Mouse (Mus musculus) kidney, embryonic 14.5 days (tissue): ENCODE results near the gene Dlgap3. TPM values are rescaled to one million over a fixed set of nuclear protein-coding genes. Genes with fewer than 3 reads are reported as not detected.

Experiments
- ATAC-seq: fragments of 200-750 bp; cut with Nextera tagmentation; 2 replicates; pipeline ENCODE4 v1.8.0; 2017; ENCODE audit warnings: moderate number of reproducible peaks, mild to moderate bottlenecking, moderate TSS enrichment, moderate library complexity; ENCODE audit not compliant: low FRiP score, low TSS enrichment
- H3K27ac ChIP-seq: fragments of 300-500 bp; sonication (generic); 2 replicates; pipeline ENCODE4 v1.5.1; 2014; ENCODE audit warnings: low read depth, mild to moderate bottlenecking, low read length, moderate library complexity, mixed read lengths
- H3K27me3 ChIP-seq: fragments of 300-500 bp; sonication (generic); 2 replicates; pipeline ENCODE4 v1.6.1; 2014; ENCODE audit warnings: mild to moderate bottlenecking, low read length; ENCODE audit not compliant: control insufficient read depth, insufficient read depth
- H3K36me3 ChIP-seq: fragments of 300-500 bp; sonication (generic); 2 replicates; pipeline ENCODE4 v1.6.1; 2014; ENCODE audit warnings: low read length, mixed read lengths; ENCODE audit not compliant: control insufficient read depth, insufficient read depth
- H3K4me1 ChIP-seq: fragments of 300-500 bp; sonication (generic); 2 replicates; pipeline ENCODE4 v1.6.1; 2014; ENCODE audit warnings: low read length, mixed read lengths; ENCODE audit not compliant: control insufficient read depth, insufficient read depth
- H3K4me2 ChIP-seq: fragments of 300-500 bp; sonication (generic); replicated peaks from 2 replicates; pipeline ENCODE4 v1.6.1; 2014; ENCODE audit warnings: low read depth, mild to moderate bottlenecking, low read length
- H3K4me3 ChIP-seq: fragments of 300-500 bp; sonication (generic); 2 replicates; pipeline ENCODE4 v1.5.1; 2014; ENCODE audit warnings: mild to moderate bottlenecking, low read length
- H3K9ac ChIP-seq: fragments of 300-500 bp; sonication (generic); 2 replicates; pipeline ENCODE4 v1.6.1; 2014; ENCODE audit warnings: low read depth, mild to moderate bottlenecking, low read length, moderate library complexity
- H3K9me3 ChIP-seq: fragments of 300-500 bp; sonication (generic); 2 replicates; pipeline ENCODE4 v1.6.1; 2016; ENCODE audit warnings: low read length; ENCODE audit not compliant: control insufficient read depth
- WGBS: fragments of 180-500 bp; shearing (Covaris S2); extraction: QIAGEN DNeasy Blood & Tissue Kit; methylation state at CpG from one replicate; pipeline ENCODE4 v1.1.7; 2014; 5-methylcytosine and 5-hydroxymethylcytosine counted together
- polyA plus RNA-seq: library from polyadenylated mRNA; unstranded; fragments of >200 nt; fragmentation: Nextera tagmentation; extraction: Ambion mirVana; gene quantifications from 2 replicates; pipeline ENCODE4 v1.2.1, GENCODE M21; 2014

The Dlgap3 gene
- polyA plus RNA-seq = 0.69 and 0.79 TPM in 2 replicates

GRCm38 (mm10) chr4:127168914-127169345 lies at the start of gene Dlgap3:
TSS of gene Dlgap3 (plus strand) at chr4:127169204.
- H3K36me3 ChIP-seq = no peaks in the 10 kb centered on the region
- peak within 1 kb of the TSS; percentile 74 for H3K4me3 ChIP-seq
- ATAC-seq = peak; percentile 56
- under 1% methylated on average over 49 of the region's 67 CpGs for WGBS
- H3K4me2 ChIP-seq = peak within 1 kb of the TSS; percentile 100
- H3K27me3 ChIP-seq = peaks cover 42% of the 10 kb centered on the region
- H3K4me1 ChIP-seq = peaks cover 9% of the 10 kb centered on the region
- peak within 1 kb of the TSS; percentile 49 for H3K9ac ChIP-seq
- H3K9me3 ChIP-seq = no peaks in the 10 kb centered on the region
- no peak within 1 kb of the TSS for H3K27ac ChIP-seq

- WGBS = 95% methylated on average over 5 of the region's 5 CpGs
- no peaks in the 10 kb centered on the region for H3K27me3 ChIP-seq
- H3K4me3 ChIP-seq = no peak within 1 kb of the TSS
- H3K36me3 ChIP-seq = peaks cover 4% of the 10 kb centered on the region; the same call in 1 of the 2 replicates
- no peak for ATAC-seq
- H3K9me3 ChIP-seq = no peaks in the 10 kb centered on the region
- no peak within 1 kb of the TSS for H3K9ac ChIP-seq
- H3K4me2 ChIP-seq = no peak within 1 kb of the TSS
- H3K27ac ChIP-seq = no peak within 1 kb of the TSS
- H3K4me1 ChIP-seq = 0 out of 2 replicates have a peak, but pooled peaks cover 6% of the 10 kb centered on the region
Observed at GRCm38 (mm10) chr4:127123391-127123790, 45.6 kb upstream of the Dlgap3 start, which contains the start of gene Tmem35b. TSS of gene Tmem35b (plus strand) at chr4:127123691.

- no peak overlapping the region for H3K9ac ChIP-seq
- H3K9me3 ChIP-seq = no peaks in the 10 kb centered on the region
- H3K4me2 ChIP-seq = no peak overlapping the region
- H3K27me3 ChIP-seq = no peaks in the 10 kb centered on the region
- ATAC-seq = no peak
- H3K27ac ChIP-seq = no peak overlapping the region
- H3K4me3 ChIP-seq = no peak overlapping the region
- 0 out of 2 replicates have a peak, but pooled peaks cover 6% of the 10 kb centered on the region for H3K4me1 ChIP-seq
- H3K36me3 ChIP-seq = peaks cover 4% of the 10 kb centered on the region; the same call in 1 of the 2 replicates
- WGBS = 97% methylated on average over 1 of the region's 1 CpGs
Observed at GRCm38 (mm10) chr4:127124331-127124730, 44.7 kb upstream of the Dlgap3 start.

GRCm38 (mm10) chr4:127125834-127126463 lies 43.1 kb upstream of the Dlgap3 start:
- H3K4me2 ChIP-seq = peak overlapping the region; percentile 82
- no peak overlapping the region for H3K27ac ChIP-seq
- peak; percentile 98 for ATAC-seq
- H3K4me1 ChIP-seq = 0 out of 2 replicates have a peak, but pooled peaks cover 6% of the 10 kb centered on the region
- peak overlapping the region; percentile 66 for H3K4me3 ChIP-seq
- H3K9ac ChIP-seq = peak overlapping the region; percentile 67
- H3K27me3 ChIP-seq = no peaks in the 10 kb centered on the region
- under 1% methylated on average over 35 of the region's 35 CpGs for WGBS
- peaks cover 4% of the 10 kb centered on the region; the same call in 1 of the 2 replicates for H3K36me3 ChIP-seq
- H3K9me3 ChIP-seq = no peaks in the 10 kb centered on the region

GRCm38 (mm10) chr4:127134687-127135086 lies 34.3 kb upstream of the Dlgap3 start:
- 53% methylated on average over 1 of the region's 1 CpGs for WGBS
- no peak for ATAC-seq
- H3K9ac ChIP-seq = no peak overlapping the region

GRCm38 (mm10) chr4:127137591-127137990 lies 31.4 kb upstream of the Dlgap3 start:
- H3K4me1 ChIP-seq = no peaks in the 10 kb centered on the region
- no peak overlapping the region for H3K9ac ChIP-seq
- no peak overlapping the region for H3K4me3 ChIP-seq
- WGBS = 83% methylated on average over 5 of the region's 5 CpGs
- no peaks in the 10 kb centered on the region for H3K9me3 ChIP-seq
- H3K27ac ChIP-seq = no peak overlapping the region
- no peaks in the 10 kb centered on the region for H3K27me3 ChIP-seq
- ATAC-seq = no peak
- no peak overlapping the region for H3K4me2 ChIP-seq
- no peaks in the 10 kb centered on the region for H3K36me3 ChIP-seq

More at GRCm38 (mm10) chr4:127134687-127135086, 34.3 kb upstream of the Dlgap3 start:
- H3K9me3 ChIP-seq = no peaks in the 10 kb centered on the region
- no peaks in the 10 kb centered on the region for H3K4me1 ChIP-seq
- H3K27ac ChIP-seq = no peak overlapping the region
- no peak overlapping the region for H3K4me3 ChIP-seq
- H3K4me2 ChIP-seq = no peak overlapping the region
- H3K27me3 ChIP-seq = no peaks in the 10 kb centered on the region
- no peaks in the 10 kb centered on the region for H3K36me3 ChIP-seq

- Histone ChIP-seq H3K4me2 (no peak overlapping the region), H3K36me3 (no peaks in the 10 kb centered on the region), H3K27ac (no peak overlapping the region), H3K9me3 (no peaks in the 10 kb centered on the region), H3K4me1 (no peaks in the 10 kb centered on the region), H3K9ac (no peak overlapping the region), H3K4me3 (no peak overlapping the region), H3K27me3 (no peaks in the 10 kb centered on the region)
- WGBS = 62% methylated on average over 6 of the region's 6 CpGs
- ATAC-seq = no peak
Observed at GRCm38 (mm10) chr4:127138486-127138885, 30.5 kb upstream of the Dlgap3 start.

- no peak for ATAC-seq
- Histone ChIP-seq H3K4me1 (no peaks in the 10 kb centered on the region), H3K9me3 (no peaks in the 10 kb centered on the region), H3K27ac (no peak overlapping the region), H3K27me3 (no peaks in the 10 kb centered on the region), H3K4me3 (no peak overlapping the region), H3K36me3 (no peaks in the 10 kb centered on the region), H3K9ac (no peak overlapping the region), H3K4me2 (no peak overlapping the region)
- 80% methylated on average over 13 of the region's 13 CpGs for WGBS
Observed at GRCm38 (mm10) chr4:127150031-127150430, 19.0 kb upstream of the Dlgap3 start.

- H3K27ac ChIP-seq = no peak overlapping the region
- H3K27me3 ChIP-seq = no peaks in the 10 kb centered on the region
- no peak overlapping the region for H3K9ac ChIP-seq
- no peaks in the 10 kb centered on the region for H3K4me1 ChIP-seq
- 40% methylated on average over 1 of the region's 1 CpGs for WGBS
- ATAC-seq = no peak
- H3K4me3 ChIP-seq = no peak overlapping the region
- no peaks in the 10 kb centered on the region for H3K36me3 ChIP-seq
- H3K9me3 ChIP-seq = no peaks in the 10 kb centered on the region
- no peak overlapping the region for H3K4me2 ChIP-seq
Observed at GRCm38 (mm10) chr4:127153345-127153744, 15.7 kb upstream of the Dlgap3 start.
